Mouse (Mus musculus): Measurements from ENCODE around the gene Eif4b.

DNA sequence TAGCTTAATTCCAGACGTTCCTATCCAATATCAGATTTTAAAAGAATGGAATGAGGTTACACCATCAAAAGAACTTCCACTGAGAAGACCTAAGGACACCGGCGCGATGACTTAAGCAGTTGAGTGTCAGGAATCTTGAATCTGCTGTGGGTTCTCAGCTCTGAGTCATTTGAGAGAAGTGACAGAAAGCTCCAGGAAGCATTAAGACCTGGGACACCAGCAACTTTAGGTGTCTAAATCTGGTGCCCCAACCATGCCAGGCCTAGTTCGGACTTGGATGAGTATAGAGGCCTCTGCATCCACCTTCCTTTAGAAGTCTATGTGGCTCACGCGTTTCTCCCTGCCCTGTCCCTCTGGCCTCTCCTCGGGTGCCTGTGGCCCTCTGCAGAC, 26.2 kb downstream of the Eif4b start:
- no peak for TF ChIP-seq POLR2A (IDR thresholded peaks at IDR 0.05; ENCODE audit: control insufficient read depth, low read depth, low read length)
- TF ChIP-seq CTCF (IDR thresholded peaks at IDR 0.05; ENCODE audit: control insufficient read depth, insufficient read depth, insufficient replicate concordance, low read depth, low read length), result no peak

All from testis, adult 2 months (tissue).